Mouse (Mus musculus): ENCODE results near the gene D630003M21Rik. TPM values are rescaled to one million over a fixed set of nuclear protein-coding genes. Genes with fewer than 3 reads are reported as not detected.

Gene D630003M21Rik
- total and polyA plus RNA-seq, 3 experiments = under 0.01 TPM; not detected in 2

DNA sequence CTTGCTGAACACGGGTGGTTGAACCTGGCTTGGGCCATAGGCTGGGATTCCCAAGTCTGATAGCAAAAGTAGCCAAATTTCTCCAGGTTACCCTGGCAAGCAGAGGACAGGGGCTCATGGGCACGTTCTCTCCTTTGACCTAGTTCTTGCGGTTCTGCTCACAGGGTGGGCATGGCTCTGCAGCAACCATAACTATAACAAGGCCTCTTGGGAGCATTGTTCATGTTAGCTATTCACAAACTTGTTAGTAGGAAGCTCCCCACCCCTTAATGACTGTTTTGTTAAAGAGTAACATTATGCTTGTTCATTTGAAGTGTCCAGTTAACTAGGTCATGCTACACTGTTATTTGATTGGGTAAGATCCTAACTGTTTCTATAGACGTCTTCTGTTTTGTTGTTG is 63.2 kb downstream of the D630003M21Rik start:
- H3K9me3 ChIP-seq (replicated peaks) = no peaks in the 10 kb centered on the region
- no peaks in the 10 kb centered on the region for H3K36me3 ChIP-seq (replicated peaks)
- DNase-seq (ENCODE audit: low spot score) = no peak
- H3K4me3 ChIP-seq (ENCODE audit: low read depth, low read length) = no peak overlapping the region
- TF ChIP-seq TAL1 (conservative IDR thresholded peaks at IDR 0.05; ENCODE audit: low read depth, low read length) (no peak), GATA1 (IDR thresholded peaks at IDR 0.05; ENCODE audit: borderline replicate concordance, low read length) (no peak), CTCF (IDR thresholded peaks at IDR 0.05; ENCODE audit: low read depth, low read length) (no peak), POLR2AphosphoS5 (IDR thresholded peaks at IDR 0.05; ENCODE audit: insufficient replicate concordance, low read depth, low read length) (no peak), GATA2 (IDR thresholded peaks at IDR 0.05; ENCODE audit: borderline replicate concordance, low read depth, low read length) (no peak)
- no peak for ATAC-seq (ENCODE audit: extremely low read depth, insufficient number of reproducible peaks, low FRiP score, poor library complexity, severe bottlenecking)
- peaks cover 7% of the 10 kb centered on the region for H3K4me1 ChIP-seq (ENCODE audit: insufficient read depth, low read depth, low read length)
- H3K27me3 ChIP-seq (ENCODE audit: insufficient read depth, low read length) = peaks cover 34% of the 10 kb centered on the region

DNA sequence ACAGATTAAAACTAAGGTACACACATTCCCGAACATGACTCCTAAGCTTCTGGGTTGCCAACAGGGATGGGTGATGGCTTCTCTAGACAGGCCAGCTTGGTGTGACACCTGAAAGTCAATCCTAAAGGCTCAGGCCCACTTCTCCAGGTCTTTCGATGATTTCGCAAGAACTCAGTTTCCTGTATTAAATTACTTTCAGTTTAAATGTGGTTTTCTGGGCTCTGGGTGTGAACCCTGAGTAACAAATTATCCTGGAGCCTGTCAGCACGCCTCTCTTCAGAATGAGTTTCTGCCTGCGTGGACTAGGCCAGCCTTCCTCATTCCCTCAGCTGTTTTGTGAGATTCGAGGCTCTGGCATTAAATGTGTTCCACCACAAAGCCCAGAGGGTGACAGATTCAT is 66.0 kb downstream of the D630003M21Rik start:
- DNase-seq (ENCODE audit: low spot score) (no peak), ATAC-seq (ENCODE audit: extremely low read depth, insufficient number of reproducible peaks, low FRiP score, poor library complexity, severe bottlenecking) (no peak)
- Histone ChIP-seq H3K9me3 (replicated peaks) (no peaks in the 10 kb centered on the region), H3K4me3 (ENCODE audit: low read depth, low read length) (no peak overlapping the region), H3K4me1 (ENCODE audit: insufficient read depth, low read depth, low read length) (peaks cover 21% of the 10 kb centered on the region), H3K27me3 (ENCODE audit: insufficient read depth, low read length) (peaks cover 36% of the 10 kb centered on the region), H3K36me3 (replicated peaks) (no peaks in the 10 kb centered on the region)
- TF ChIP-seq GATA1 (IDR thresholded peaks at IDR 0.05; ENCODE audit: borderline replicate concordance, low read length) (no peak), CTCF (IDR thresholded peaks at IDR 0.05; ENCODE audit: low read depth, low read length) (no peak), POLR2AphosphoS5 (IDR thresholded peaks at IDR 0.05; ENCODE audit: insufficient replicate concordance, low read depth, low read length) (no peak)

DNA sequence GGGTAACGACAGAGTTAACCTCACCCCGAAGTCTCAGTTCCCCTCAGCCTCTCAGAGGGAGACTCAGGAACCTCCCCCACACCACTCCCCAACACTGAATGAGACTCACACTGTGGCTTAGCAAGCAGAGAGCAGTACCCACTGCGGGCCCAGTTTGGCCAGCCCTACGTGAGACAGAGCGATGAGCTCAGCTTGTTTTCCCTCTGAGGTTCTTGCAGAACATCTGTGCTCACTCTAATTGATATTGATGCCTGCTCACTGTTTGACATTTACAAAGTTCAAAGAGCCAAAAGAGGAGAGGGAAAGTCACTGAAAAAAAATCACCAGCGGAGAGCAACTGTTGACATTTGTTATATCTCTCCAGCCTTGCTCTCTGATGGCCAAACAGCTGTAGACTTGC is 67.3 kb downstream of the D630003M21Rik start:
- H3K4me1 ChIP-seq (ENCODE audit: insufficient read depth, low read depth, low read length) = peaks cover 20% of the 10 kb centered on the region
- DNase-seq (ENCODE audit: low spot score) = no peak
- no peak overlapping the region for H3K4me3 ChIP-seq (ENCODE audit: low read depth, low read length)
- ATAC-seq (ENCODE audit: extremely low read depth, insufficient number of reproducible peaks, low FRiP score, poor library complexity, severe bottlenecking) = no peak
- no peaks in the 10 kb centered on the region for H3K9me3 ChIP-seq (replicated peaks)
- no peak for TF ChIP-seq GATA1 (IDR thresholded peaks at IDR 0.05; ENCODE audit: borderline replicate concordance, low read length)
- TF ChIP-seq CTCF (IDR thresholded peaks at IDR 0.05; ENCODE audit: low read depth, low read length) = no peak
- no peak for TF ChIP-seq POLR2AphosphoS5 (IDR thresholded peaks at IDR 0.05; ENCODE audit: insufficient replicate concordance, low read depth, low read length)
- TF ChIP-seq TAL1 (conservative IDR thresholded peaks at IDR 0.05; ENCODE audit: low read depth, low read length) = no peak
- no peak for TF ChIP-seq GATA2 (IDR thresholded peaks at IDR 0.05; ENCODE audit: borderline replicate concordance, low read depth, low read length)
- H3K36me3 ChIP-seq (replicated peaks) = no peaks in the 10 kb centered on the region
- peaks cover 40% of the 10 kb centered on the region for H3K27me3 ChIP-seq (ENCODE audit: insufficient read depth, low read length)

DNA sequence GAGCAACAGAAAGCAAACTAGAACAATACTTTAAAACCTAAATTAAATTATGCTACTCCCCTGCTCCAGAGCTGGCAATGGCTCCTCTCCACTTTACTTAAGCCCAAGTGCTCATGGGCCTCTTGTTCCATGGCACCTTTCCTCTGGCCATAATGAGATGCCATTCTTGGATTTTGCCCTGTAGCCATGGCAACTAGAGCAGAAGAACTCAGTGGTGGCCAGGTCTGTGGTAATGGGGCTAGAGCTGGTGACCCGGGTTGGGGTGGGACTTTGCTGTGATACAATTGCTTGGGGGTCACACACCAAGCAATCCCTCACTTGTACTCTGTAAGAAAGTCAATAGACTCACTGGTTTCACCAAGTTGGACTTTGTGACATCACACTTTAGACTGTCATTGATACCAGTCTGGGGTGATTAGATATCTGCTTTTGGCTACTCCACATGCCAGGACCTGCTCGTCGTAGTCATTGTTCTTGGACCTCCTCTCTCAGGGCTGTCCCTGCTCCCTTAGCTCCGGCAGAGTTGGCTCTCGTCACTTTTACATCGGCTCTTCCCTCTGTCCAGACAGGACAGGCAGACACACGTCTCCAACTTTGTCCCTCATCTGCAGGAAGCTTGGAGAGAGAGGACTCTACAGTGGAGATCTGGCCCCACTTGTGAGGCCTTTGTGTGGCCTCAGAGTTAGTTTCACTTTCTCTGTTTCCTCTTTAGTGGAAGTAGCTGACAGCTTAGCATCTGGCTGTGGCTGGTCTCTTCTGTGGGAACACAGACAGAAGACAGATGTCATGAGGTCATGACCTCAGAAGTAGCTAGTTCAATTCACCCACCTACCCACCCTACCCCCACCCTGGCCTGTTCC is 69.4 kb downstream of the D630003M21Rik start:
- TF ChIP-seq GATA1 (IDR thresholded peaks at IDR 0.05; ENCODE audit: borderline replicate concordance, low read length) (no peak), GATA2 (IDR thresholded peaks at IDR 0.05; ENCODE audit: borderline replicate concordance, low read depth, low read length) (no peak), CTCF (IDR thresholded peaks at IDR 0.05; ENCODE audit: low read depth, low read length) (no peak), TAL1 (conservative IDR thresholded peaks at IDR 0.05; ENCODE audit: low read depth, low read length) (no peak), POLR2AphosphoS5 (IDR thresholded peaks at IDR 0.05; ENCODE audit: insufficient replicate concordance, low read depth, low read length) (no peak)
- peaks cover 17% of the 10 kb centered on the region for H3K4me1 ChIP-seq (ENCODE audit: insufficient read depth, low read depth, low read length)
- H3K4me3 ChIP-seq (ENCODE audit: low read depth, low read length) = no peak overlapping the region; the same call in 1 of the 2 replicates
- H3K9me3 ChIP-seq (replicated peaks) = no peaks in the 10 kb centered on the region
- no peak; the same call in 1 of the 2 replicates for ATAC-seq (ENCODE audit: extremely low read depth, insufficient number of reproducible peaks, low FRiP score, poor library complexity, severe bottlenecking)
- H3K36me3 ChIP-seq (replicated peaks) = no peaks in the 10 kb centered on the region
- DNase-seq (ENCODE audit: low spot score) = no peak
- H3K27me3 ChIP-seq (ENCODE audit: insufficient read depth, low read length) = peaks cover 45% of the 10 kb centered on the region

DNA sequence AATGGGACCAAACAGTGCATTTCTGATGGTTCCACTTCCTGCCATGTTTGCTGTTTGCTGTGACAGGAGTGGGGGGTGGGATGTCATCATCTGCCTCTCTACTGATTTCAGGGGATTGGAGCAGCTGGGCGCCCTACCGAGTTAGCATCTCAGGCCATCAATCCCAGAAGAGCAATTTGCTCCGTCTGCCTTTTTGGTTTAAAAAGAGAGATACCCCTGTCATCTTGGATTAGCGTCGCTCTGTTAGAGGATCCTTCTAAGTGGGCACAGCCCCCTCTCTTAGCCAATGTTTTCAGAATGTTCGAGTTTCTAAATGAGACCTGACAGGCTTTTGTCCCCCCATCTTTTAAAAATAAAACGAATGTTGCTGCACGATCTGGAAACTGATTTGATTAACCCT is 71.4 kb downstream of the D630003M21Rik start:
- no peaks in the 10 kb centered on the region for H3K36me3 ChIP-seq (replicated peaks)
- peaks cover 51% of the 10 kb centered on the region for H3K27me3 ChIP-seq (ENCODE audit: insufficient read depth, low read length)
- TF ChIP-seq POLR2AphosphoS5 (IDR thresholded peaks at IDR 0.05; ENCODE audit: insufficient replicate concordance, low read depth, low read length) (no peak), GATA2 (IDR thresholded peaks at IDR 0.05; ENCODE audit: borderline replicate concordance, low read depth, low read length) (no peak), GATA1 (IDR thresholded peaks at IDR 0.05; ENCODE audit: borderline replicate concordance, low read length) (no peak), TAL1 (conservative IDR thresholded peaks at IDR 0.05; ENCODE audit: low read depth, low read length) (no peak), CTCF (IDR thresholded peaks at IDR 0.05; ENCODE audit: low read depth, low read length) (no peak)
- H3K9me3 ChIP-seq (replicated peaks) = no peaks in the 10 kb centered on the region
- no peak overlapping the region for H3K4me3 ChIP-seq (ENCODE audit: low read depth, low read length)
- ATAC-seq (ENCODE audit: extremely low read depth, insufficient number of reproducible peaks, low FRiP score, poor library complexity, severe bottlenecking) (no peak), DNase-seq (ENCODE audit: low spot score) (no peak)
- peaks cover 24% of the 10 kb centered on the region for H3K4me1 ChIP-seq (ENCODE audit: insufficient read depth, low read depth, low read length)

DNA sequence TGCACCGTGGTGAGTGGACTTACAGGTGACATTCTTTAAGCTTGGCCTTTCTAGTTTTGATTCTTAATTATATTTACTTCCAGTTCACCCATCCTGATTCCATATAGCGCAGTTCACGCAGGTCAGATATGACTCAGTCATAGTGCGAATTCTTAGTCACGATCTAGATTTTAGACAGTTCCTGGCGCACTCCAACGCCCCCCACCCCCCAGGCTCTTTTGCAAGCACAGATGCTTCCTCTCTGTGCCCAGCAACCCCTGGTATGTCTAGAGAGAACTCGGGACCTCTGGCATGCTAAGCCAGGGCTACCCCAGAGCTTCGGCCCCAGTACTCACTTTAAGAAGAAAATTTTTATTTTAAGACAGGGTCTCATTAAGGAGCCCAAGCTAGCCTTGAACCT is 72.5 kb downstream of the D630003M21Rik start:
- Histone ChIP-seq H3K4me1 (ENCODE audit: insufficient read depth, low read depth, low read length) (peaks cover 24% of the 10 kb centered on the region), H3K27me3 (ENCODE audit: insufficient read depth, low read length) (peaks cover 56% of the 10 kb centered on the region), H3K9me3 (replicated peaks) (no peaks in the 10 kb centered on the region), H3K4me3 (ENCODE audit: low read depth, low read length) (no peak overlapping the region), H3K36me3 (replicated peaks) (no peaks in the 10 kb centered on the region)
- TF ChIP-seq CTCF (IDR thresholded peaks at IDR 0.05; ENCODE audit: low read depth, low read length) (no peak), GATA1 (IDR thresholded peaks at IDR 0.05; ENCODE audit: borderline replicate concordance, low read length) (no peak), POLR2AphosphoS5 (IDR thresholded peaks at IDR 0.05; ENCODE audit: insufficient replicate concordance, low read depth, low read length) (no peak), TAL1 (conservative IDR thresholded peaks at IDR 0.05; ENCODE audit: low read depth, low read length) (no peak), GATA2 (IDR thresholded peaks at IDR 0.05; ENCODE audit: borderline replicate concordance, low read depth, low read length) (no peak)
- ATAC-seq (ENCODE audit: extremely low read depth, insufficient number of reproducible peaks, low FRiP score, poor library complexity, severe bottlenecking) (no peak), DNase-seq (ENCODE audit: low spot score) (no peak)

Measured in G1E (cell line).